Comparison of ENCODE assay signal across 18 mouse cellular contexts in genomic region chr15:24086267-24086666, GRCm38 (mm10).
"Had no signal": no experiment of that assay in that cellular context is flagged by ENCODE, and none has a peak within 500 bp of the region (broad histone marks: within the 10 kb centered on the region; RNA-seq: fewer than 3 reads in every experiment).

No protein-coding gene starts in this region.

- H3K4me2 ChIP-seq: lung, embryonic 14.5 days; midbrain, embryonic 12.5 days; neural tube, embryonic 13.5 days; neural tube, embryonic 15.5 days had no signal

- DNase-seq: lung, embryonic 14.5 days; lung, postnatal 10 days; lung, postnatal 4 days; midbrain, embryonic 14.5 days; retina, postnatal 1 day; right cerebral cortex, adult 18-20 months; right cerebral cortex, postnatal 25 days; right cerebral cortex, postnatal 4 days; spleen, adult 18-20 months; thymus, adult 18-20 months; thymus, postnatal 14 days; thymus, postnatal 36 days had no signal

- H3K4me1 ChIP-seq: midbrain, embryonic 10.5 days; midbrain, embryonic 12.5 days; neural tube, embryonic 13.5 days; neural tube, embryonic 15.5 days had no signal

- H3K27me3 ChIP-seq: midbrain, embryonic 12.5 days; neural tube, embryonic 13.5 days; neural tube, embryonic 15.5 days had no signal

- H3K27ac ChIP-seq: midbrain, embryonic 10.5 days; midbrain, embryonic 12.5 days; neural tube, embryonic 13.5 days; neural tube, embryonic 15.5 days had no signal

- H3K9me3 ChIP-seq: midbrain, embryonic 10.5 days; midbrain, embryonic 12.5 days; neural tube, embryonic 13.5 days; neural tube, embryonic 15.5 days had no signal

- ATAC-seq: midbrain, embryonic 16.5 days had no signal

- H3K36me3 ChIP-seq: midbrain, embryonic 10.5 days; midbrain, embryonic 12.5 days; neural tube, embryonic 13.5 days; neural tube, embryonic 15.5 days had no signal

- H3K9ac ChIP-seq: lung, embryonic 14.5 days; midbrain, embryonic 12.5 days; neural tube, embryonic 13.5 days; neural tube, embryonic 15.5 days had no signal

- H3K4me3 ChIP-seq: midbrain, embryonic 10.5 days; midbrain, embryonic 12.5 days; myocyte; neural tube, embryonic 13.5 days; neural tube, embryonic 15.5 days had no signal
